Mouse (Mus musculus) embryonic fibroblast, embryonic 13.5 days (primary cell): ENCODE measurements at regions not wholly inside any gene's neighbourhood (a gene's known extent, or its start where the extent isn't known, plus 50 kb on each side); places are given as distances from the start of the nearest gene placed in this dataset.

Source experiments
- CTCF ChIP-seq: IDR thresholded peaks from 2 replicates; pipeline ENCODE4 v1.5.1; 2011; ENCODE audit warnings: mild to moderate bottlenecking, control low read depth, low read length, moderate library complexity, borderline replicate concordance; ENCODE audit not compliant: insufficient read depth
- POLR2A ChIP-seq: IDR thresholded peaks from 2 replicates; pipeline ENCODE4 v1.6.1; 2011; ENCODE audit warnings: low read depth, mild to moderate bottlenecking, control low read depth, low read length, moderate library complexity

- TF ChIP-seq POLR2A (no peak), CTCF (no peak)
Observed at GRCm38 (mm10) chr11:65435699-65436161, 165.9 kb upstream of the Myocd start.
